Mouse (Mus musculus) forebrain, embryonic 11.5 days (tissue): Measurements from ENCODE around the gene Abca3. TPM values are rescaled to one million over a fixed set of nuclear protein-coding genes. Genes with fewer than 3 reads are reported as not detected.

Source experiments
- ATAC-seq: fragments of 200-750 bp; cut with Nextera tagmentation; replicated peaks from 2 replicates; pipeline ENCODE4 v1.8.0; 2017; ENCODE audit warnings: moderate TSS enrichment; ENCODE audit not compliant: low FRiP score
- DNase-seq: peaks from one replicate; pipeline ENCODE4 v3.0.0-alpha.2; 2017; ENCODE audit warnings: low spot score
- H3K27ac ChIP-seq: fragments of 300-500 bp; sonication (generic); 2 replicates; pipeline ENCODE4 v1.5.1; 2014; ENCODE audit warnings: low read depth, low read length
- H3K27me3 ChIP-seq: fragments of 300-500 bp; sonication (generic); 2 replicates; pipeline ENCODE4 v1.6.1; 2014; ENCODE audit warnings: mild to moderate bottlenecking, low read length, mixed read lengths; ENCODE audit not compliant: control insufficient read depth, insufficient read depth
- H3K36me3 ChIP-seq: fragments of 300-500 bp; sonication (generic); 2 replicates; pipeline ENCODE4 v1.6.1; 2014; ENCODE audit warnings: mild to moderate bottlenecking, low read length, moderate library complexity, mixed read lengths; ENCODE audit not compliant: control insufficient read depth, insufficient read depth
- H3K4me1 ChIP-seq: fragments of 300-500 bp; sonication (generic); replicated peaks from 2 replicates; pipeline ENCODE4 v1.6.1; 2014; ENCODE audit warnings: low read length, mixed read lengths; ENCODE audit not compliant: control insufficient read depth, insufficient read depth
- H3K4me2 ChIP-seq: fragments of 300-500 bp; sonication (generic); 2 replicates; pipeline ENCODE4 v1.6.1; 2014; ENCODE audit warnings: low read depth, mild to moderate bottlenecking, low read length, moderate library complexity, mixed read lengths; ENCODE audit not compliant: severe bottlenecking
- H3K4me3 ChIP-seq: fragments of 300-500 bp; sonication (generic); 2 replicates; pipeline ENCODE4 v1.5.1; 2014; ENCODE audit warnings: low read depth, low read length
- H3K9ac ChIP-seq: fragments of 300-500 bp; sonication (generic); 2 replicates; pipeline ENCODE4 v1.6.1; 2014; ENCODE audit warnings: low read length
- H3K9me3 ChIP-seq: fragments of 300-500 bp; sonication (generic); 2 replicates; pipeline ENCODE4 v1.6.1; 2016; ENCODE audit warnings: low read length, mixed read lengths; ENCODE audit not compliant: control insufficient read depth
- WGBS: fragments of 180-500 bp; shearing (Covaris S2); extraction: QIAGEN DNeasy Blood & Tissue Kit; methylation state at CpG from one replicate; pipeline ENCODE4 v1.1.7; 2014; 5-methylcytosine and 5-hydroxymethylcytosine counted together
- polyA plus RNA-seq: library from polyadenylated mRNA; unstranded; fragments of >200 nt; fragmentation: Nextera tagmentation; extraction: Ambion mirVana; gene quantifications from 2 replicates; pipeline ENCODE4 v1.2.1, GENCODE M21; 2014

Gene Abca3
- polyA plus RNA-seq, 1 experiment from 2014 or later = 14.6 TPM

DNA sequence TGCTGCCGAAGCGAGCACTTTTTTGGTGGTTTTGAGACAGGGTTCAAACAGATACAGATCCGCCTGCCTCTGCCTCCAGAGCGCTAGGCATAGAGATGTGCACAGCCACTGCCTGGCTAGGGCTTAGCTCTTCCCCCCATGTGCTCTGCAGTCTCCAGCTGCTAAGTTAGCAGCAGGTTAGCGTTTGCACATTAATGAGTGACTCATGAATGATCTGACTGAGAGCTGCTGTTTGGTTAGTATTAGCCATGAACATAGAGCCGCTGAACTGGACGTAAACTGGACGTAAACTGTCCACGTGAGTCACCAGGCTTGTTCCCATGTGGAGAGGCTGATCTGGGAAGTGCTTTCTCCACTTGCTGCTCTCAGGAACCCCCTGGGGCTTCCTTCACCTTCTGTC lies 10.8 kb downstream of the Abca3 start:
- Histone ChIP-seq H3K27me3 (no peaks in the 10 kb centered on the region), H3K4me1 (no peaks in the 10 kb centered on the region), H3K27ac (no peak overlapping the region), H3K4me3 (no peak overlapping the region), H3K9me3 (no peaks in the 10 kb centered on the region), H3K9ac (no peak overlapping the region), H3K36me3 (no peaks in the 10 kb centered on the region), H3K4me2 (no peak overlapping the region)
- 74% methylated on average over 9 of the region's 9 CpGs for WGBS
- ATAC-seq (no peak), DNase-seq (no peak)

DNA sequence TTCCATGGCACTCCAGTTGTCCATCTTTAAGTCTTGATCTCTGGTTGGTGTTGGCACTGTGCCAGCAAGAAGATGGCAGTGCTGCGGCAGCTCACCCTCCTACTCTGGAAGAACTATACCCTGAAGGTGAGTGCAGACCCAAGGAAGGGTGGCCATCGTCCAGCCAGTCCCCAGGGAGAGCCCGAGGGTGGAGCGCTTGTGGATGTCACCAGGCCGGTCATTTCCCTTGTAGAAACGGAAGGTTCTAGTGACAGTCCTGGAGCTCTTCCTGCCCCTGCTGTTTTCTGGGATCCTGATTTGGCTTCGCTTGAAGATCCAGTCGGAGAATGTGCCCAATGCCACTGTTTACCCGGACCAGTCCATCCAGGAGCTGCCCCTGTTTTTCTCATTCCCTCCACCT lies 12.7 kb downstream of the Abca3 start:
- no peaks in the 10 kb centered on the region for H3K4me1 ChIP-seq
- no peaks in the 10 kb centered on the region for H3K27me3 ChIP-seq
- H3K9ac ChIP-seq = no peak overlapping the region
- WGBS = 87% methylated on average over 9 of the region's 9 CpGs
- ATAC-seq (no peak), DNase-seq (no peak)
- H3K4me2 ChIP-seq = no peak overlapping the region
- H3K27ac ChIP-seq = no peak overlapping the region
- H3K4me3 ChIP-seq = no peak overlapping the region
- H3K9me3 ChIP-seq = no peaks in the 10 kb centered on the region
- no peaks in the 10 kb centered on the region for H3K36me3 ChIP-seq

DNA sequence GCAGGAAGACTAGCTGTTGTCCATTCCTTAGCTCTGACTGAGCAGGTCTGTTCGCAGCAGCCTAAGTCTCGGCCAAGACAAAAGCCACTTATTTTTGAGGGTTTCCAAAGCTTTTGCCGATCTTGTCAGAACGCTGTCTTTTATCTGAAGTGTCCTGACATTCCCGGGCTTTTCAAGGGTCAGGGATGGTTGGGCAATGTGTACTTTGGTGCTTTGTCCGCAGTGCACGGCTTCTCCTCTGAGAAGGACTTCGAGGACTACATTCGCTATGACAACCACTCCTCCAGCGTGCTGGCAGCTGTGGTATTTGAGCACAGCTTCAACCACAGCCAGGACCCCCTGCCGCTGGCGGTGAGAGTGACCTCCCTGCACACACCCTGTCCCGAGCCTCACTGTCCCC lies 14.1 kb downstream of the Abca3 start:
- Histone ChIP-seq H3K9me3 (no peaks in the 10 kb centered on the region), H3K27ac (no peak overlapping the region), H3K27me3 (no peaks in the 10 kb centered on the region), H3K4me2 (no peak overlapping the region), H3K9ac (no peak overlapping the region), H3K4me3 (no peak overlapping the region), H3K36me3 (no peaks in the 10 kb centered on the region), H3K4me1 (no peaks in the 10 kb centered on the region)
- ATAC-seq = no peak
- DNase-seq = no peak
- WGBS = 62% methylated on average over 13 of the region's 13 CpGs

DNA sequence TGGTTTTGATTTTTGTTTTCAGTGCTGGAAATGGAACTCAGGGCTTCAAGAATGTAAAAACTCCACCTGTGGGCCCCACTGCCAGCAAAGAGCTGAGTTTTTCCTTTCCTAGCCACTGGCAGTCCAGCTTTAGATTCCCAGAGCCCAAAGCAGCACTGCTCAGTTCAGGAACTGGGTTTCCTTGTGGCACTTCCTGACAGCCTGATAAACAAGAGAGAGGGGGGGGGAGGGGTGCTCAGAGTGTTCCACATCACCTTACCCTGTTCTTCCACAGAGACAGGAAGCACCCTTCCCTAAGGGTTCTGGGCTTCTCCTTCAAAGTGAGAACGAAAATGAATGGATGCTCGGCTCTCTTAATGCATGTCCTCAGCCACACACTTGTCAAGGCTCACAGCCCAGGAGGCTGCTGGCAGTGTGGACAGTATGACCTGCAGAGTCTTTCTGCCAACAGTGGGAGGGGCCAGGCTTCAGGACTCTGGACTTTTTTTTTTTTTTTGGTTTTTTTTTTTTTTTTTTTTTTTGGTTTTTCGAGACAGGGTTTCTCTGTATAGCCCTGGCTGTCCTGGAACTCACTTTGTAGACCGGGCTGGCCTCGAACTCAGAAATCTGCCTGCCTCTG lies 23.5 kb downstream of the Abca3 start:
- Histone ChIP-seq H3K27me3 (no peaks in the 10 kb centered on the region), H3K36me3 (no peaks in the 10 kb centered on the region), H3K9ac (no peak overlapping the region), H3K4me2 (no peak overlapping the region), H3K4me3 (no peak overlapping the region), H3K27ac (no peak overlapping the region), H3K4me1 (no peaks in the 10 kb centered on the region), H3K9me3 (no peaks in the 10 kb centered on the region)
- ATAC-seq = no peak
- 86% methylated on average over 4 of the region's 5 CpGs for WGBS
- DNase-seq = no peak

DNA sequence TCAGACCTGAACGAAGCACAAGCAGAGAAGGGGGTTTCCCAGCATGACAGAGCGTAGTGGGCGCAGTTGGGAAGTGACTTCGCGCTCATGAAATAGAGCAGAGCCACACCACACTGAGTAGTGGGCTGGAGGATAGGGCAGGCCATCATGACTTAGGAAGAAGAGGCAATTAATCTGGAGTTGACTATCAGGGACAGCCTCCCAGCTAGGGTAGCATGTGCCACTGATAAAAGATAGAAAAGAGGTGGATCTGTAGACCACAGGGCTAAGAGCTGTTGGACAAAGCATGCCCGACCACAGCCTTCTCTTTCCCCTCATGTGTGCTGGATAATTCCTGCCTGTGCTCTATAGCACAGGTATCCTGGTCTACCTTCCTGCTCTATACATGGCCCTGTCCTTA lies 24.1 kb downstream of the Abca3 start:
- Histone ChIP-seq H3K4me2 (no peak overlapping the region), H3K4me3 (no peak overlapping the region), H3K36me3 (no peaks in the 10 kb centered on the region), H3K27ac (no peak overlapping the region), H3K9ac (no peak overlapping the region), H3K9me3 (no peaks in the 10 kb centered on the region), H3K4me1 (no peaks in the 10 kb centered on the region), H3K27me3 (no peaks in the 10 kb centered on the region)
- WGBS = 93% methylated on average over 6 of the region's 6 CpGs
- no peak for DNase-seq
- ATAC-seq = no peak

- H3K27ac ChIP-seq = no peak overlapping the region
- H3K36me3 ChIP-seq = no peaks in the 10 kb centered on the region
- ATAC-seq (no peak), DNase-seq (no peak)
- H3K27me3 ChIP-seq = no peaks in the 10 kb centered on the region
- WGBS = 88% methylated on average over 2 of the region's 2 CpGs
- H3K4me3 ChIP-seq = no peak overlapping the region
- H3K4me2 ChIP-seq = no peak overlapping the region
- no peaks in the 10 kb centered on the region for H3K9me3 ChIP-seq
- H3K4me1 ChIP-seq = no peaks in the 10 kb centered on the region
- no peak overlapping the region for H3K9ac ChIP-seq
These were observed 26.7 kb downstream of the Abca3 start for GRCm38 (mm10) chr17:24378496-24378895.

- Histone ChIP-seq H3K4me2 (no peak overlapping the region), H3K27me3 (no peaks in the 10 kb centered on the region), H3K27ac (no peak overlapping the region), H3K36me3 (no peaks in the 10 kb centered on the region; the same call in 1 of the 2 replicates), H3K9ac (no peak overlapping the region), H3K4me3 (no peak overlapping the region), H3K9me3 (no peaks in the 10 kb centered on the region), H3K4me1 (no peaks in the 10 kb centered on the region)
- ATAC-seq = no peak
- 85% methylated on average over 8 of the region's 8 CpGs for WGBS
- DNase-seq = no peak
These were observed 32.0 kb downstream of the Abca3 start for GRCm38 (mm10) chr17:24383789-24384188.

DNA sequence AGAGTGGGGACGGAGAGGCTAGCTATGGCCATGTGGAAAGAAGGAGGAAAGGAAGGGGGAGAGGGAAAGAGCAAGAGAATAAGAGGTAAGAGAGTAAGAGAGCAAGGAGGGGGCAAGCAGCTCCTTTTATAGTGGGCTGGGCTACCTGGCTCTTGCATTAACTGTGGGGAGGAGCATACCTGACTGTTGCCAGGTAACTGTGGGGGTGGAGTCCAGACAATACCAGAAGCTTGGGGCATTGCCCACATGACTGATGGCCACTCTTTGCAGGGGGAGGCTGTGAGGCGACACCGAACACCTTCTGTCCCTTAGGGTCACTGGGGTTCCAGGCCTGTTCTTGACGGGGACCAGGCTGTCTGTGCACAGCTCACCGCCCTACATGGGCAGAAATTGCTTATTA lies 37.0 kb downstream of the Abca3 start:
- no peaks in the 10 kb centered on the region for H3K27me3 ChIP-seq
- H3K36me3 ChIP-seq = no peaks in the 10 kb centered on the region; the same call in 1 of the 2 replicates

GRCm38 (mm10) chr17:24389865-24390264 lies 38.1 kb downstream of the Abca3 start:
- peak; percentile 69 for DNase-seq
- Histone ChIP-seq H3K36me3 (no peaks in the 10 kb centered on the region; the same call in 1 of the 2 replicates), H3K4me2 (no peak overlapping the region), H3K27ac (no peak overlapping the region), H3K4me3 (no peak overlapping the region), H3K4me1 (no peaks in the 10 kb centered on the region), H3K9ac (no peak overlapping the region), H3K27me3 (no peaks in the 10 kb centered on the region), H3K9me3 (no peaks in the 10 kb centered on the region)
- ATAC-seq = no peak
- 7% methylated on average over 2 of the region's 2 CpGs for WGBS

More for the DNA sequence above, 37.0 kb downstream of the Abca3 start:
- ATAC-seq (no peak), DNase-seq (no peak)
- Histone ChIP-seq H3K9me3 (no peaks in the 10 kb centered on the region), H3K9ac (no peak overlapping the region), H3K4me2 (no peak overlapping the region), H3K4me3 (no peak overlapping the region), H3K4me1 (no peaks in the 10 kb centered on the region), H3K27ac (no peak overlapping the region)
- WGBS = 89% methylated on average over 5 of the region's 5 CpGs
